Mouse (Mus musculus): ENCODE results near the gene Acer3. TPM values are rescaled to one million over a fixed set of nuclear protein-coding genes. Genes with fewer than 3 reads are reported as not detected.
A peak's percentile ranks its signal among the peaks of the same experiment; 100 is the strongest.
"Not testable (repeated sequence)": the region's sequence is repeated elsewhere in the genome, so short reads cannot be mapped to it uniquely, and the experiment has no call there.

The Acer3 gene
- polyA plus RNA-seq, 1 experiment from 2014 or later: 24.4 TPM

GRCm38 (mm10) chr7:98191571-98192250 lies 129.3 kb downstream of the Acer3 start:
- Histone ChIP-seq H3K4me1 (replicated peaks) (peaks cover 32% of the 10 kb centered on the region), H3K4me2 (no peak overlapping the region), H3K4me3 (replicated peaks) (no peak overlapping the region), H3K36me3 (no peaks in the 10 kb centered on the region), H3K9me3 (replicated peaks) (no peaks in the 10 kb centered on the region), H3K27me3 (peaks cover 52% of the 10 kb centered on the region), H3K27ac (no peak overlapping the region), H3K9ac (no peak overlapping the region)
- DNase-seq (no peak), ATAC-seq (ENCODE audit: low read depth) (peak; percentile 24; the same call in 1 of the 2 replicates)
- WGBS (ENCODE audit: insufficient replicate concordance): 58% methylated on average over 17 of the region's 17 CpGs

DNA sequence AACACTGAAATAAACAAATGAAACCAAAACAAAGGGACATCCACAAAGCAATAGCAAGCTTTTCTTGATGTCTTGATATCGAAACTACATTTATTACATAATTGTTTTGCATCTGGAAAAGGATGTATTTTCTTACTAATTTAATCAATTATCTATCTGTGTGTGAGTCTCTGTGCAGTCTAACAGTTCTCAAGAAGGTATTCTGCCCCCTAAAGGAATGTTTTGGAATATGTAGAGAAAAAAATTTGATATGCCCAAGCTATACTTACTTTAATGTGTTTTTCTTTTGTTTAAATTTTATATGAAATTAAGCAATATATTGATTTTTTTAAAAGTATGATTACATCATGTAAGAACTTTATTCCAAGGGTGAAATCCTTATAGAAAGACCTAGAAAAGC lies 130.4 kb downstream of the Acer3 start:
- 54% methylated on average over 1 of the region's 1 CpGs for WGBS (ENCODE audit: insufficient replicate concordance)
- DNase-seq: no peak
- H3K4me2 ChIP-seq: no peak overlapping the region
- no peak for ATAC-seq (ENCODE audit: low read depth)
- peak overlapping the region; percentile 19; the same call in 1 of the 2 replicates for H3K27ac ChIP-seq
- no peaks in the 10 kb centered on the region for H3K36me3 ChIP-seq
- peaks cover 36% of the 10 kb centered on the region for H3K4me1 ChIP-seq (replicated peaks)
- H3K4me3 ChIP-seq (replicated peaks): no peak overlapping the region
- peaks cover 40% of the 10 kb centered on the region for H3K27me3 ChIP-seq
- H3K9me3 ChIP-seq (replicated peaks): no peaks in the 10 kb centered on the region
- H3K9ac ChIP-seq: no peak overlapping the region

DNA sequence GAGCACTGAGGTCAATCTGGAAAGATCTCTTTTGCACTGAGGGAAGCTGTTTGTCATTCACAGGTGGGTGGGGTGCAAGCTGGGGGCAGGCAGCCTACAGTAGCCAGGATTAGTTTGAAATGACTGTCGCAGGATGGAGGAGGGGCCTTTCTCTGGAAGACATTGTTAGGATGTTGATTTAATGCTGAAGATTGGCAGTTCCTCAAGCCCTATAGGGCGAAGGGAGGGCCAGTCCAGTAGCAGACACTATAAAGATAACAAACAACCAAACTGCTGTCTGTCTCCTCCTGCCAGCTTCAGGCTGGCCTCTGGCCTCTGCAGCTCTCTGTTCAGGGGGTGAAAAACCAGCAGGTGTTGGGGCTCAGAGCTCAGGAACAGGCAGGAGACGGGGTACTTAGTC lies 131.3 kb downstream of the Acer3 start:
- Histone ChIP-seq H3K4me3 (replicated peaks) (no peak overlapping the region), H3K36me3 (no peaks in the 10 kb centered on the region), H3K9me3 (replicated peaks) (no peaks in the 10 kb centered on the region), H3K27ac (peak overlapping the region; percentile 19; the same call in 1 of the 2 replicates), H3K27me3 (peaks cover 32% of the 10 kb centered on the region), H3K4me2 (no peak overlapping the region), H3K9ac (0 out of 2 replicates have a peak overlapping the region, but pooled peaks have one; percentile 18), H3K4me1 (replicated peaks) (peaks cover 41% of the 10 kb centered on the region)
- WGBS (ENCODE audit: insufficient replicate concordance): 24% methylated on average over 3 of the region's 3 CpGs
- peak; percentile 63; the same call in 1 of the 2 replicates for ATAC-seq (ENCODE audit: low read depth)
- no peak for DNase-seq

- H3K4me2 ChIP-seq: no peak overlapping the region
- no peaks in the 10 kb centered on the region for H3K9me3 ChIP-seq (replicated peaks)
- H3K27ac ChIP-seq: no peak overlapping the region
- H3K9ac ChIP-seq: no peak overlapping the region; the same call in 1 of the 2 replicates
- WGBS (ENCODE audit: insufficient replicate concordance): 81% methylated on average over 2 of the region's 2 CpGs
- no peak for DNase-seq
- H3K27me3 ChIP-seq: peaks cover 21% of the 10 kb centered on the region
- ATAC-seq (ENCODE audit: low read depth): no peak
- H3K4me1 ChIP-seq (replicated peaks): peaks cover 32% of the 10 kb centered on the region
- H3K36me3 ChIP-seq: no peaks in the 10 kb centered on the region
- H3K4me3 ChIP-seq (replicated peaks): no peak overlapping the region
Observed at GRCm38 (mm10) chr7:98188680-98189079, 132.3 kb downstream of the Acer3 start.

DNA sequence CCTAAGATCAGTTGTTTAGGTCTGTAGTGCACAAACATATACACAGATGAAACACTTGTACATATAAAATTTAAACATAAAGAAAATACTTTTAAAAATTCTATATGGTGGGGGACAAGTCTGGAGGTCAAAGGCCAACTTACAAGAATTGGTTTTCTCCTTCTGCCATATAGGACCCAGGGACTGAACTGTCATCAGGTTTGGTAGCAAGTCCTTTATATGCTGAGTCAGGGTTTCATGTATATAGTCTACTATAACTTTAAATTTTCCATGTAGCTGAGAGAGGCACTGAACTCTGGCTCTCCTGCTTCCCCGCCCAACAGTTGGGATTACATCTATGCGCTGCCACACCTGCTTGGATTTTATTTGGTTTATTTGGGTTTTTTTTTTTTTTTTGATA lies 132.8 kb downstream of the Acer3 start:
- WGBS (ENCODE audit: insufficient replicate concordance): 84% methylated on average over 2 of the region's 2 CpGs
- Histone ChIP-seq H3K4me1 (replicated peaks) (peaks cover 27% of the 10 kb centered on the region), H3K4me2 (no peak overlapping the region), H3K27me3 (peaks cover 17% of the 10 kb centered on the region), H3K27ac (no peak overlapping the region), H3K9ac (no peak overlapping the region), H3K9me3 (replicated peaks) (no peaks in the 10 kb centered on the region), H3K4me3 (replicated peaks) (no peak overlapping the region), H3K36me3 (no peaks in the 10 kb centered on the region)
- ATAC-seq (ENCODE audit: low read depth): no peak
- DNase-seq: no peak

DNA sequence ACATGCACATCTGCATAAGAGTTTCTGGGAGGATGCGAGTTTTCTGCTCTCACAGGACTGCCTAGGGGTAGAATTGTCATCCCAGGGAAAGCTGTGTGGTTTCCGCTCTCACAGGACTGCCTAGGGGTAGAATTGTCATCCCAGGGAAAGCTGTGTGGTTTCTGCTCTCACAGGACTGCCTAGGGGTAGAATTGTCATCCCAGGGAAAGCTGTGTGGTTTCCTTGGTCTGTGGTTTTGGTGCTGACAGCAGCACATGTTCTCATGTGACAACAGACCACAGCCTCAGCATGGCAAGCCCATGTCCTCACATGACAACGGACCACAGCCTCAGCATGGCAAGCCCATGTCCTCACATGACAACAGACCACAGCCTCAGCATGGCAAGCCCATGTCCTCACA lies 133.7 kb downstream of the Acer3 start:
- ATAC-seq (ENCODE audit: low read depth); H3K9ac ChIP-seq; H3K9me3 ChIP-seq (replicated peaks); H3K27ac ChIP-seq; H3K4me3 ChIP-seq (replicated peaks); H3K4me2 ChIP-seq; H3K27me3 ChIP-seq; H3K36me3 ChIP-seq; DNase-seq: not testable (repeated sequence)
- 51% methylated on average over 3 of the region's 3 CpGs for WGBS (ENCODE audit: insufficient replicate concordance)
- H3K4me1 ChIP-seq (replicated peaks): peaks cover 26% of the 10 kb centered on the region

GRCm38 (mm10) chr7:98186637-98187036 lies 134.4 kb downstream of the Acer3 start:
- WGBS (ENCODE audit: insufficient replicate concordance): 76% methylated on average over 8 of the region's 8 CpGs
- no peak overlapping the region for H3K9ac ChIP-seq
- no peaks in the 10 kb centered on the region for H3K36me3 ChIP-seq
- H3K4me3 ChIP-seq (replicated peaks): no peak overlapping the region
- H3K27ac ChIP-seq: no peak overlapping the region
- peaks cover 26% of the 10 kb centered on the region for H3K4me1 ChIP-seq (replicated peaks)
- no peak for ATAC-seq (ENCODE audit: low read depth)
- no peaks in the 10 kb centered on the region for H3K9me3 ChIP-seq (replicated peaks)
- H3K27me3 ChIP-seq: peaks cover under 1% of the 10 kb centered on the region
- H3K4me2 ChIP-seq: no peak overlapping the region
- DNase-seq: no peak

- H3K9me3 ChIP-seq (replicated peaks): no peaks in the 10 kb centered on the region
- ATAC-seq (ENCODE audit: low read depth): no peak
Observed at GRCm38 (mm10) chr7:98185326-98185725, 135.7 kb downstream of the Acer3 start.

GRCm38 (mm10) chr7:98178560-98179231 lies 142.3 kb downstream of the Acer3 start:
- Histone ChIP-seq H3K9me3 (replicated peaks) (no peaks in the 10 kb centered on the region), H3K4me3 (replicated peaks) (peak overlapping the region; percentile 81), H3K4me1 (replicated peaks) (peaks cover 67% of the 10 kb centered on the region), H3K36me3 (no peaks in the 10 kb centered on the region; the same call in 1 of the 2 replicates), H3K27me3 (no peaks in the 10 kb centered on the region), H3K27ac (peak overlapping the region; percentile 99), H3K4me2 (peak overlapping the region; percentile 93), H3K9ac (peak overlapping the region; percentile 85)
- ATAC-seq (ENCODE audit: low read depth): peak; percentile 5; the same call in 1 of the 2 replicates
- DNase-seq: no peak
- 77% methylated on average over 5 of the region's 5 CpGs for WGBS (ENCODE audit: insufficient replicate concordance)

More at GRCm38 (mm10) chr7:98185326-98185725, 135.7 kb downstream of the Acer3 start:
- Histone ChIP-seq H3K36me3 (no peaks in the 10 kb centered on the region), H3K9ac (no peak overlapping the region), H3K4me3 (replicated peaks) (no peak overlapping the region), H3K27ac (no peak overlapping the region), H3K27me3 (no peaks in the 10 kb centered on the region), H3K4me2 (no peak overlapping the region), H3K4me1 (replicated peaks) (peaks cover 31% of the 10 kb centered on the region)
- WGBS (ENCODE audit: insufficient replicate concordance): 70% methylated on average over 6 of the region's 6 CpGs
- DNase-seq: no peak

- ATAC-seq (ENCODE audit: low read depth) (peak; percentile 69), DNase-seq (peak; percentile 74)
- H3K4me3 ChIP-seq (replicated peaks): peak within 1 kb of the TSS; percentile 81
- H3K4me2 ChIP-seq: peak within 1 kb of the TSS; percentile 93
- H3K27ac ChIP-seq: peak within 1 kb of the TSS; percentile 99
- H3K27me3 ChIP-seq: no peaks in the 10 kb centered on the region
- peaks cover 73% of the 10 kb centered on the region for H3K4me1 ChIP-seq (replicated peaks)
- no peaks in the 10 kb centered on the region for H3K9me3 ChIP-seq (replicated peaks)
- H3K36me3 ChIP-seq: peaks cover 3% of the 10 kb centered on the region
- peak within 1 kb of the TSS; percentile 85 for H3K9ac ChIP-seq
- 1% methylated on average over 43 of the region's 44 CpGs for WGBS (ENCODE audit: insufficient replicate concordance)
Observed at GRCm38 (mm10) chr7:98177929-98178559, 143.0 kb downstream of the Acer3 start, which contains the start of gene Capn5. TSS of gene Capn5 (minus strand) at chr7:98178274.

GRCm38 (mm10) chr7:98177566-98177928 lies 143.5 kb downstream of the Acer3 start:
- Histone ChIP-seq H3K27me3 (no peaks in the 10 kb centered on the region), H3K4me2 (peak overlapping the region; percentile 93), H3K4me1 (replicated peaks) (peaks cover 78% of the 10 kb centered on the region), H3K9me3 (replicated peaks) (no peaks in the 10 kb centered on the region), H3K4me3 (replicated peaks) (peak overlapping the region; percentile 81), H3K36me3 (peaks cover 8% of the 10 kb centered on the region), H3K9ac (peak overlapping the region; percentile 85), H3K27ac (peak overlapping the region; percentile 99)
- no peak for DNase-seq
- WGBS (ENCODE audit: insufficient replicate concordance): 2% methylated on average over 9 of the region's 9 CpGs
- ATAC-seq (ENCODE audit: low read depth): no peak
